Mouse (Mus musculus): ENCODE data around the gene Erich4. TPM values are rescaled to one million over a fixed set of nuclear protein-coding genes. Genes with fewer than 3 reads are reported as not detected.

The Erich4 gene
- total RNA-seq (2014; rRNA removed; ENCODE audit: low replicate concordance) (not detected in 2 replicates), polyA plus RNA-seq (2015; fragmentation: Nextera tagmentation; extraction: Ambion mirVana) (0.12 TPM in 1 of 2 replicates, not detected in the other)

GRCm38 (mm10) chr7:25615706-25616011 is at the start of gene Erich4:
TSS of gene Erich4 (minus strand) at chr7:25615892.
- no peak for ATAC-seq (ENCODE audit: insufficient read depth, low read depth)
- Histone ChIP-seq H3K4me2 (ENCODE audit: low read depth, low read length) (no peak within 1 kb of the TSS), H3K9me3 (replicated peaks; ENCODE audit: control insufficient read depth, low read length) (no peaks in the 10 kb centered on the region), H3K27me3 (ENCODE audit: control insufficient read depth, insufficient read depth, low read length) (no peaks in the 10 kb centered on the region), H3K4me3 (ENCODE audit: low read depth, low read length) (no peak within 1 kb of the TSS), H3K4me1 (ENCODE audit: control insufficient read depth, insufficient read depth) (peaks cover 8% of the 10 kb centered on the region), H3K36me3 (replicated peaks; ENCODE audit: control insufficient read depth, insufficient read depth, low read length) (no peaks in the 10 kb centered on the region), H3K27ac (ENCODE audit: low read depth) (no peak within 1 kb of the TSS), H3K9ac (replicated peaks; ENCODE audit: low read depth, low read length) (no peak within 1 kb of the TSS)
- 57% methylated on average over 5 of the region's 5 CpGs for WGBS
- no peak for TF ChIP-seq CTCF (IDR thresholded peaks at IDR 0.05; ENCODE audit: low read depth)
- TF ChIP-seq EP300 (IDR thresholded peaks at IDR 0.05; ENCODE audit: low read depth): no peak
- DNase-seq (ENCODE audit: low spot score): no peak

- peak; percentile 100 for DNase-seq (ENCODE audit: low spot score)
- peak within 1 kb of the TSS; percentile 81 for H3K27ac ChIP-seq (ENCODE audit: low read depth)
- peak within 1 kb of the TSS; percentile 96 for H3K4me2 ChIP-seq (ENCODE audit: low read depth, low read length)
- H3K9me3 ChIP-seq (replicated peaks; ENCODE audit: control insufficient read depth, low read length): no peaks in the 10 kb centered on the region
- TF ChIP-seq CTCF (IDR thresholded peaks at IDR 0.05; ENCODE audit: low read depth): no peak
- TF ChIP-seq EP300 (IDR thresholded peaks at IDR 0.05; ENCODE audit: low read depth): peak; percentile 99
- H3K27me3 ChIP-seq (ENCODE audit: control insufficient read depth, insufficient read depth, low read length): no peaks in the 10 kb centered on the region
- H3K36me3 ChIP-seq (replicated peaks; ENCODE audit: control insufficient read depth, insufficient read depth, low read length): peaks cover 3% of the 10 kb centered on the region; the same call in 1 of the 2 replicates
- peak within 1 kb of the TSS; percentile 76 for H3K9ac ChIP-seq (replicated peaks; ENCODE audit: low read depth, low read length)
- under 1% methylated on average over 50 of the region's 50 CpGs for WGBS
- peak within 1 kb of the TSS; percentile 67 for H3K4me3 ChIP-seq (ENCODE audit: low read depth, low read length)
- peaks cover 14% of the 10 kb centered on the region for H3K4me1 ChIP-seq (ENCODE audit: control insufficient read depth, insufficient read depth)
- ATAC-seq (ENCODE audit: insufficient read depth, low read depth): peak; percentile 99
Measured at GRCm38 (mm10) chr7:25658657-25659472, 43.2 kb upstream of the Erich4 start, which contains the start of the genes Bckdha and Exosc5. TSS of gene Bckdha (minus strand) at chr7:25658981. TSS of gene Exosc5 (plus strand) at chr7:25659164.

- WGBS: 27% methylated on average over 10 of the region's 10 CpGs
- ATAC-seq (ENCODE audit: insufficient read depth, low read depth): no peak
- H3K27ac ChIP-seq (ENCODE audit: low read depth): peak overlapping the region; percentile 81; the same call in 1 of the 2 replicates
Measured at GRCm38 (mm10) chr7:25657785-25658184, 42.1 kb upstream of the Erich4 start.

GRCm38 (mm10) chr7:25655601-25656428 is 40.1 kb upstream of the Erich4 start:
- Histone ChIP-seq H3K27me3 (ENCODE audit: control insufficient read depth, insufficient read depth, low read length) (no peaks in the 10 kb centered on the region), H3K27ac (ENCODE audit: low read depth) (no peak overlapping the region), H3K4me2 (ENCODE audit: low read depth, low read length) (no peak overlapping the region), H3K9ac (replicated peaks; ENCODE audit: low read depth, low read length) (no peak overlapping the region), H3K36me3 (replicated peaks; ENCODE audit: control insufficient read depth, insufficient read depth, low read length) (0 out of 2 replicates have a peak, but pooled peaks cover 3% of the 10 kb centered on the region), H3K9me3 (replicated peaks; ENCODE audit: control insufficient read depth, low read length) (no peaks in the 10 kb centered on the region), H3K4me1 (ENCODE audit: control insufficient read depth, insufficient read depth) (peaks cover 14% of the 10 kb centered on the region), H3K4me3 (ENCODE audit: low read depth, low read length) (no peak overlapping the region)
- ATAC-seq (ENCODE audit: insufficient read depth, low read depth) (no peak), DNase-seq (ENCODE audit: low spot score) (no peak)
- 69% methylated on average over 11 of the region's 11 CpGs for WGBS
- TF ChIP-seq CTCF (IDR thresholded peaks at IDR 0.05; ENCODE audit: low read depth): no peak

More at GRCm38 (mm10) chr7:25657785-25658184, 42.1 kb upstream of the Erich4 start:
- H3K9me3 ChIP-seq (replicated peaks; ENCODE audit: control insufficient read depth, low read length): no peaks in the 10 kb centered on the region
- peak overlapping the region; percentile 76 for H3K9ac ChIP-seq (replicated peaks; ENCODE audit: low read depth, low read length)
- peak overlapping the region; percentile 78 for H3K4me2 ChIP-seq (ENCODE audit: low read depth, low read length)
- TF ChIP-seq EP300 (IDR thresholded peaks at IDR 0.05; ENCODE audit: low read depth) (no peak), CTCF (IDR thresholded peaks at IDR 0.05; ENCODE audit: low read depth) (no peak)
- no peak for DNase-seq (ENCODE audit: low spot score)
- no peaks in the 10 kb centered on the region for H3K27me3 ChIP-seq (ENCODE audit: control insufficient read depth, insufficient read depth, low read length)
- 0 out of 2 replicates have a peak, but pooled peaks cover 3% of the 10 kb centered on the region for H3K36me3 ChIP-seq (replicated peaks; ENCODE audit: control insufficient read depth, insufficient read depth, low read length)
- H3K4me1 ChIP-seq (ENCODE audit: control insufficient read depth, insufficient read depth): peaks cover 14% of the 10 kb centered on the region
- peak overlapping the region; percentile 67 for H3K4me3 ChIP-seq (ENCODE audit: low read depth, low read length)

GRCm38 (mm10) chr7:25652244-25652759 is 36.6 kb upstream of the Erich4 start:
- Histone ChIP-seq H3K27me3 (ENCODE audit: control insufficient read depth, insufficient read depth, low read length) (no peaks in the 10 kb centered on the region), H3K4me1 (ENCODE audit: control insufficient read depth, insufficient read depth) (0 out of 2 replicates have a peak, but pooled peaks cover 2% of the 10 kb centered on the region), H3K36me3 (replicated peaks; ENCODE audit: control insufficient read depth, insufficient read depth, low read length) (0 out of 2 replicates have a peak, but pooled peaks cover 3% of the 10 kb centered on the region), H3K4me3 (ENCODE audit: low read depth, low read length) (no peak overlapping the region), H3K9ac (replicated peaks; ENCODE audit: low read depth, low read length) (no peak overlapping the region), H3K9me3 (replicated peaks; ENCODE audit: control insufficient read depth, low read length) (no peaks in the 10 kb centered on the region), H3K27ac (ENCODE audit: low read depth) (no peak overlapping the region), H3K4me2 (ENCODE audit: low read depth, low read length) (no peak overlapping the region)
- no peak for TF ChIP-seq EP300 (IDR thresholded peaks at IDR 0.05; ENCODE audit: low read depth)
- TF ChIP-seq CTCF (IDR thresholded peaks at IDR 0.05; ENCODE audit: low read depth): no peak
- no peak for ATAC-seq (ENCODE audit: insufficient read depth, low read depth)
- WGBS: 84% methylated on average over 12 of the region's 12 CpGs
- DNase-seq (ENCODE audit: low spot score): no peak

All from heart, postnatal 0 days (tissue).